Mouse (Mus musculus): Measurements from ENCODE around the gene Mybl2.

Gene Mybl2

DNA sequence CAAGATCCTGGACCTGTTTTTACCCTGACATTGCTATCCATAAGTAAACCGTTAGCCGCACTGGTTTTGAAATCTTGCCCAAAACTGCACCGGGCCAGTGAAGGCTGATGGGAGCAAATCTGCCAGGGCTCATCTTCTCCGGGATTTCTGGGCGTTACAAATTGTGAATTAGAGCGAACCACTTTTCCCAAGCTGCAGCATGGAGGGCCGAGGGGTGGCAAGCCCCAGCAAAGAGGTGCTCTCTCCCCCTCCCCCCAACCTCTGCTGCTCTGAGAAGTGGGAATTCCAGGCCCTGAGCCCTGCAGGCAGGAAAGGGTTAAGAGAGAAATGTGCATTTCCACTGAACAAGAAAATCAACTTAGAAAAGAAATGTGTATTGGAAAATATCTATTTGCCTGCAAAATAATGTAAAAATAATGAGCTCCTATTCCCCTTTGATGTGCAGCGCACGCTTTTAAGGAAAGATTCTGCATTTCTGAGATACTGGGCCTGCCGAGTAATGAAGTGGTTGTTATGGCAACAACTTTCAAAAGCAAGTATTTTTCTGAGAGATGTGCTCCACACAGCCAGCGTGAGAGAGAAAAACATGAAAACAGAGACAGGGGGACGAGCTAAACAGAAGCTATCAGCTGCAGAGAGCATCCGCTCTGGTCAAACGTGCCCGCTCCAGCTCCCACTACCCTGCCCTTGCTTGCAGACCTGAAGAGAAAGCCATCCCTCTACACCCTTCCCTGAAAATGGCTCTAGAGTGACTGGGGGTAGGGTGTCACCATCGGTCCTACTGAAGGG lies 57.1 kb downstream of the Mybl2 start:
- no peak for DNase-seq (ENCODE audit: low spot score)

DNA sequence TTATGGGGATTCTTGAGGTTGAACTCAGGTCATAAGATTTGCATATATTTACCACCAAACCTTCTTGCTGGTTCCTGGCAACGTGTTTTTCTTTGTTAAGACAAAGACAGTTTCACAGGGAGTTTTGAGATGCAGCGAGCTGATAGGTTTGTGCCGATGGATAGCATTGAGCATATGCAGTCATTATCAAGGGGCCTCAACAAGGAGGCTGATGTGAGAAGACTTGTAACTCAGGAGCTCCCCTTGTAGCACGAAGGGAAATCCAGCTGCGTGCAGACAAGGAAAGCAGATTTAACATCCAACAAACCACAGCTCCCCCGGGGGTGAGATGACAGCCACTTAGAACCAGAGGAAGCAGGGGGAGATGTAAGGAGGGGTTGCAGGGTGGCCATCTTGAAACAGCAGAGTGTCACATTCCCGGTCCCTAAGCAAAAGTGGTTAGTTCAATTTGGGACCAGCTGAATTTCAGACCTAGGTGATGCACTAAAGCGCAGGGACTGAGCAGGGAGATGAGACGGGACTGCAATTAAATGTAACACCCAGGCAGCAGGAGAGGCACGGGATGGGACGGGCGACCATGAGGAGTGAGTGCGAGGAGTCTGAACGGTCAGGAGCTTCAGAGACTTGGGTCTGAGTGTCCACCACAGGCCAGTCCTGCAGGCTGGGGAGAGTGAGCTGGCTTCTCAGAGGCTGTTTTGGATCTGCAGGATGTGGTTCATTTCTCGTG lies 66.3 kb downstream of the Mybl2 start:
- no peak for DNase-seq (ENCODE audit: low spot score)

DNA sequence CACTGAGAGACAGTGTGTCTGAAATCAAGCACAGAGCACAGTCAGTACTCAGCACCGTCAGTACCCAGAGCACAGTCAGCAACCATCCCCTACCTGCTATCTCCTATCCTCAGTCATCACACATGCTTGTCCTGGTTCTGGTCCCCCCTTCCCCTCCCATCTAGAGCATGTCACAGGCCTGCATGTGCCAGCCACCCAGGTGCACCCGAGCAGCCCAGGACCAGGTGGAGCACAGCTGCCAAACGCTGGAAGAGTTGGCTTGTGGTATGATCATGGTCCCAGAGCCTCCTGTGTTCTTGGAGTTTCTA lies 66.8 kb downstream of the Mybl2 start:
- DNase-seq (ENCODE audit: low spot score): no peak

DNA sequence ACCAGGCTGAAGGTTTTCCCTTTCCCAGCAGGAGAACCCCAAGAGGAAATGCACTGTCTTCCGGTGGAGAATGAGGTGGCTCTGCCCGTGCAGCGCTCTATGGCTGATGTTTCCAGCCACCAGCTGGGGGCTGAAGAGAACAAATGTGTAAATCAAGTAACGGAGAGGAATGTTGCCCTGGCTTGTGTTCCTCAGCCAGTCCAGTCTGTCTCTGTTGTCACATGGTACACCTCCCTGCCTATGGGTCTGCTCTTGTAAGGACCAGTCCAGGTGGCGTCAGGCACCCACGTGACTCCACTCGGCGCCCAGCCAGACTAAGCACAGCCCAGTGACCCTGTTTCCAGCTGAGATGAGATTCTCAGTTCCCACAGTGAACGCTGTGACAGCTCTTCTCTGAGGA lies 67.8 kb downstream of the Mybl2 start:
- peak; percentile 26 for DNase-seq (ENCODE audit: low spot score)

DNA sequence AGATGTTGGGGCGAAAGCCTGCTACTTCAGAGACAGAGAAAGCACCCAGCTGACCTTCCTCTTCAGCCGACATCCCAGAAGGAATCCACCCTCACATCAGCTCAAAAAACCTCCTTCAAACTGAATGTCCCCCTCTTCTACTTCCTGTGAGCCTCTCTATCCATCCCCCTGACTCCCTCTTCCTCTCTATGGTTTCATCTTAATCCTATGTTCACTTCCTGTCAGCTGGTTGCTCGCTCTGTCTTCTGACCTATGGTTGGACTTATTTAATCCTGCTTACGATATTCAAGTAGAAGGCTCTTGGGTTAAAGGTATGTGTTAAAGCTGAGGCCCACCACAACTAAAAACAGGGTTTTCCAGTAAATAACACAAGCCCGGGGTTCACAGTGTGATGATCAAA lies 69.0 kb downstream of the Mybl2 start:
- no peak for DNase-seq (ENCODE audit: low spot score)

DNA sequence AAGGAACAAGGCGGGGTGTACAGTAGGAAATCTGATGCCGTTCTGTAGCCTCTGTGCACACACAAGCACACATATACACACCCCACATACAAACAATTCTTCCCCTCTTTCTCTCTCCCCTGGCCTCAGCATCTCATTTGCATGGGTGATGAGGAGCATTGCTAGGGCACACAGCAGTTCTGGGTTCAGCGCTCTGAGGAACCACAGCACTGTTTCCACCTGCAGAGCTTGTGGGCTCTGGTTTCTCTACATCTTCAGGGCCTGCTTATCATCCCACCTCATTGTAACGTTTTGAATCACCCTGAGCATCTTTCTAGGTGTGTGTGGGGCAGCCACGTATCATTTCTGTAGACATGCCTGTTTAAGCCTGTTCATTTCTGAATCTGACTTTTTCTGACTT lies 76.3 kb downstream of the Mybl2 start:
- DNase-seq (ENCODE audit: low spot score): no peak

DNA sequence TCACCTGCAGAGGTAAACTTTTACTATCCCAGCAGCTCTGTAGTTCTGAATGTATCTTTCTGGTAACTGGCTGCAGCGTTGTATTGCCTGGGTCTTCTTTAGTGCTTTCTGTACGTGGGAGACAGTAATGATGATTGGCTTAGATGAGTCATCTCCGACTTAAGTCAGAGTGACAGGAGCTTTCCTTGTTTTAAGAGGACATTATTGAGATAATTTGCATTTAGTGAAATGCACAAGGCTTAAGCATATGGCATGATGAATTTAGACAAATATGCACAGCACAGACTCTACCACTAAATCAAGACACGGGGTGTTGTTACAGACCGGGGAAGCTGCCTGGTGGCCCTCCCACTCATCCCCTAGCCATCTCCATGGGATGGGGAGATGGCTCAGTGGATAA lies 77.8 kb downstream of the Mybl2 start:
- no peak for DNase-seq (ENCODE audit: low spot score)
